Mouse (Mus musculus) MEL (cell line): ENCODE results near the gene Foxa2. TPM values are rescaled to one million over a fixed set of nuclear protein-coding genes. Genes with fewer than 3 reads are reported as not detected.

Experiments used
- DNase-seq: peaks from one replicate; pipeline ENCODE4 v3.0.0; 2011; ENCODE audit warnings: low read depth, low spot score
- H3K27ac ChIP-seq: 2 replicates; pipeline ENCODE4 v1.5.1; 2012; ENCODE audit warnings: low read depth, mild to moderate bottlenecking, control low read depth, low read length, moderate library complexity; ENCODE audit not compliant: control insufficient read depth
- H3K27me3 ChIP-seq, 2 experiments: fragments of 150-350 bp in 1 of 2; sonication (generic) in 1 of 2; 2 replicates each; pipeline ENCODE4 v1.6.1; 2012; ENCODE audit warnings: low read length in 2 of 2, mild to moderate bottlenecking in 2 of 2, improper control_type of control experiment in 1 of 2, moderate library complexity in 1 of 2; ENCODE audit not compliant: insufficient read depth in 2 of 2, control insufficient read depth in 1 of 2
- H3K36me3 ChIP-seq, 2 experiments: 2 replicates each; pipeline ENCODE4 v1.6.1; 2012 to 2014; ENCODE audit warnings: low read length in 2 of 2, improper control_type of control experiment in 1 of 2, inconsistent platforms in 1 of 2, mild to moderate bottlenecking in 1 of 2; ENCODE audit not compliant: insufficient read depth in 2 of 2, control insufficient read depth in 1 of 2
- H3K4me1 ChIP-seq, 2 experiments: fragments of 150-350 bp in 1 of 2; sonication (generic) in 1 of 2; 2 replicates each; pipeline ENCODE4 v1.6.1; 2012; ENCODE audit warnings: low read length in 2 of 2, improper control_type of control experiment in 1 of 2, mild to moderate bottlenecking in 1 of 2; ENCODE audit not compliant: insufficient read depth in 2 of 2, control insufficient read depth in 1 of 2
- H3K4me3 ChIP-seq, 2 experiments: fragments of 150-350 bp in 1 of 2; sonication (generic) in 1 of 2; 2 replicates each; pipeline ENCODE4 v1.5.1; 2012; ENCODE audit warnings: low read depth in 2 of 2, low read length in 2 of 2, mild to moderate bottlenecking in 2 of 2, moderate library complexity in 2 of 2, control low read depth in 1 of 2, improper control_type of control experiment in 1 of 2; ENCODE audit not compliant: control insufficient read depth in 1 of 2, insufficient read depth in 1 of 2
- H3K79me2 ChIP-seq: 2 replicates; pipeline ENCODE4 v1.6.1; 2012; ENCODE audit warnings: mild to moderate bottlenecking, low read length, moderate library complexity; ENCODE audit not compliant: control insufficient read depth, poor library complexity, insufficient read depth
- H3K9ac ChIP-seq: 2 replicates; pipeline ENCODE4 v1.6.1; 2012; ENCODE audit warnings: low read depth, mild to moderate bottlenecking, control low read depth, low read length, moderate library complexity; ENCODE audit not compliant: control insufficient read depth, poor library complexity, severe bottlenecking
- H3K9me3 ChIP-seq: fragments of 150-350 bp; sonication (generic); replicated peaks from 2 replicates; pipeline ENCODE4 v1.6.1; 2012; ENCODE audit warnings: mild to moderate bottlenecking, low read length, improper control_type of control experiment, moderate library complexity; ENCODE audit not compliant: insufficient read depth
- BHLHE40 ChIP-seq: IDR thresholded peaks from 2 replicates; pipeline ENCODE4 v1.6.1; 2012; ENCODE audit warnings: low read depth, mild to moderate bottlenecking, inconsistent platforms, low read length, improper control_type of control experiment, borderline replicate concordance
- CHD1 ChIP-seq: IDR thresholded peaks from 2 replicates; pipeline ENCODE4 v1.6.1; 2012; ENCODE audit warnings: low read depth, mild to moderate bottlenecking, inconsistent platforms, low read length, improper control_type of control experiment
- CHD2 ChIP-seq: IDR thresholded peaks from 2 replicates; pipeline ENCODE4 v1.6.1; 2011; ENCODE audit warnings: low read length, improper control_type of control experiment
- CTCF ChIP-seq, 3 experiments: IDR thresholded peaks in 2 of 3; conservative IDR thresholded peaks in 1 of 3; 2 replicates each; pipeline ENCODE4 v1.5.1; 2011 to 2012; ENCODE audit warnings: low read length in 3 of 3, low read depth in 2 of 3, mild to moderate bottlenecking in 2 of 3, improper control_type of control experiment in 1 of 3, inconsistent platforms in 1 of 3, mixed read lengths in 1 of 3, moderate library complexity in 1 of 3; ENCODE audit not compliant: control insufficient read depth in 1 of 3, insufficient read depth in 1 of 3, poor library complexity in 1 of 3, severe bottlenecking in 1 of 3
- EP300 ChIP-seq, 2 experiments: IDR thresholded peaks; 2 replicates each; pipeline ENCODE4 v1.6.1; 2011; ENCODE audit warnings: improper control_type of control experiment in 2 of 2, low read length in 2 of 2, low read depth in 1 of 2, mild to moderate bottlenecking in 1 of 2
- GABPA ChIP-seq: IDR thresholded peaks from 2 replicates; pipeline ENCODE4 v1.6.1; 2012; ENCODE audit warnings: low read depth, mild to moderate bottlenecking, inconsistent platforms, low read length, improper control_type of control experiment, moderate library complexity
- GATA1 ChIP-seq: IDR thresholded peaks from 2 replicates; pipeline ENCODE4 v1.6.1; 2011; ENCODE audit warnings: low read depth, low read length, improper control_type of control experiment
- HCFC1 ChIP-seq: IDR thresholded peaks from 2 replicates; pipeline ENCODE4 v1.6.1; 2012; ENCODE audit warnings: low read depth, mild to moderate bottlenecking, inconsistent platforms, low read length, improper control_type of control experiment, moderate library complexity
- JUND ChIP-seq: IDR thresholded peaks from 2 replicates; pipeline ENCODE4 v1.6.1; 2011; ENCODE audit warnings: low read depth, mild to moderate bottlenecking, improper control_type of control experiment, low read length
- MAFK ChIP-seq: IDR thresholded peaks from 2 replicates; pipeline ENCODE4 v1.6.1; 2011; ENCODE audit warnings: low read depth, mild to moderate bottlenecking, low read length, improper control_type of control experiment, borderline replicate concordance
- MAX ChIP-seq: IDR thresholded peaks from 2 replicates; pipeline ENCODE4 v1.6.1; 2011; ENCODE audit warnings: low read length, improper control_type of control experiment
- MEF2A ChIP-seq: IDR thresholded peaks from 2 replicates; pipeline ENCODE4 v1.6.1; 2014; ENCODE audit warnings: low read depth, mild to moderate bottlenecking, inconsistent platforms, low read length, improper control_type of control experiment; ENCODE audit not compliant: poor library complexity, insufficient replicate concordance, severe bottlenecking; ENCODE audit errors: extremely low read depth
- MXI1 ChIP-seq: IDR thresholded peaks from 2 replicates; pipeline ENCODE4 v1.6.1; 2011; ENCODE audit warnings: mild to moderate bottlenecking, low read depth, low read length, improper control_type of control experiment
- MYB ChIP-seq: IDR thresholded peaks from 2 replicates; pipeline ENCODE4 v1.6.1; 2011; ENCODE audit warnings: mild to moderate bottlenecking, low read depth, low read length, improper control_type of control experiment
- NELFE ChIP-seq: IDR thresholded peaks from 2 replicates; pipeline ENCODE4 v1.6.1; 2011; ENCODE audit warnings: low read depth, low read length, improper control_type of control experiment
- NRF1 ChIP-seq: IDR thresholded peaks from 2 replicates; pipeline ENCODE4 v1.6.1; 2014; ENCODE audit warnings: low read depth, mild to moderate bottlenecking, inconsistent platforms, low read length, improper control_type of control experiment, moderate library complexity; ENCODE audit not compliant: poor library complexity, insufficient read depth, severe bottlenecking
- POLR2A ChIP-seq, 2 experiments: IDR thresholded peaks; 2 replicates each; pipeline ENCODE4 v1.6.1; 2011 to 2012; ENCODE audit warnings: low read length in 2 of 2, mild to moderate bottlenecking in 2 of 2, control low read depth in 1 of 2, improper control_type of control experiment in 1 of 2, low read depth in 1 of 2, moderate library complexity in 1 of 2; ENCODE audit not compliant: control insufficient read depth in 1 of 2, insufficient read depth in 1 of 2, poor library complexity in 1 of 2
- POLR2AphosphoS2 ChIP-seq: IDR thresholded peaks from 2 replicates; pipeline ENCODE4 v1.6.1; 2011; ENCODE audit warnings: low read length, improper control_type of control experiment
- POLR2AphosphoS5 ChIP-seq: IDR thresholded peaks from 2 replicates; pipeline ENCODE4 v1.6.1; 2012; ENCODE audit warnings: low read depth, borderline replicate concordance, mild to moderate bottlenecking, inconsistent platforms, low read length, moderate library complexity, mixed read lengths
- RAD21 ChIP-seq: IDR thresholded peaks from 2 replicates; pipeline ENCODE4 v1.6.1; 2011; ENCODE audit warnings: mild to moderate bottlenecking, low read depth, low read length, improper control_type of control experiment
- SIN3A ChIP-seq: IDR thresholded peaks from 2 replicates; pipeline ENCODE4 v1.6.1; 2012; ENCODE audit warnings: low read length, improper control_type of control experiment, inconsistent platforms
- SMC3 ChIP-seq: IDR thresholded peaks from 2 replicates; pipeline ENCODE4 v1.6.1; 2011; ENCODE audit warnings: low read depth, low read length, improper control_type of control experiment
- TBP ChIP-seq: IDR thresholded peaks from 2 replicates; pipeline ENCODE4 v1.8.0; 2011; ENCODE audit warnings: low read depth, low read length, improper control_type of control experiment
- UBTF ChIP-seq: IDR thresholded peaks from 2 replicates; pipeline ENCODE4 v1.6.1; 2012; ENCODE audit warnings: low read depth, mild to moderate bottlenecking, inconsistent platforms, low read length, improper control_type of control experiment, moderate library complexity, borderline replicate concordance; ENCODE audit not compliant: insufficient read depth
- USF1 ChIP-seq: IDR thresholded peaks from 2 replicates; pipeline ENCODE4 v1.6.1; 2014; ENCODE audit warnings: low read depth, mild to moderate bottlenecking, inconsistent platforms, low read length, improper control_type of control experiment, moderate library complexity
- ZMIZ1 ChIP-seq: IDR thresholded peaks from 2 replicates; pipeline ENCODE4 v1.6.1; 2012; ENCODE audit warnings: low read depth, mild to moderate bottlenecking, inconsistent platforms, low read length, improper control_type of control experiment, moderate library complexity
- polyA plus RNA-seq, 2 experiments: library from polyadenylated mRNA; stranded (reverse) in 1 of 2; unstranded in 1 of 2; fragments of >175 nt in 1 of 2; fragments of >200 nt in 1 of 2; gene quantifications; 2 replicates each; pipeline versions ENCODE4 v1.2.1 to v1.2.4; 2012; ENCODE audit warnings: low replicate concordance in 2 of 2, low read depth in 1 of 2; ENCODE audit not compliant: insufficient read length in 2 of 2, insufficient read depth in 1 of 2, missing spikeins in 1 of 2
- total RNA-seq: library from RNA; depleted of rRNA; stranded (reverse); fragments of 300-350 nt; gene quantifications from 2 replicates; pipeline ENCODE4 v1.2.3, GENCODE M21; 2012

The Foxa2 gene
- total and polyA plus RNA-seq, 3 experiments = not detected

DNA sequence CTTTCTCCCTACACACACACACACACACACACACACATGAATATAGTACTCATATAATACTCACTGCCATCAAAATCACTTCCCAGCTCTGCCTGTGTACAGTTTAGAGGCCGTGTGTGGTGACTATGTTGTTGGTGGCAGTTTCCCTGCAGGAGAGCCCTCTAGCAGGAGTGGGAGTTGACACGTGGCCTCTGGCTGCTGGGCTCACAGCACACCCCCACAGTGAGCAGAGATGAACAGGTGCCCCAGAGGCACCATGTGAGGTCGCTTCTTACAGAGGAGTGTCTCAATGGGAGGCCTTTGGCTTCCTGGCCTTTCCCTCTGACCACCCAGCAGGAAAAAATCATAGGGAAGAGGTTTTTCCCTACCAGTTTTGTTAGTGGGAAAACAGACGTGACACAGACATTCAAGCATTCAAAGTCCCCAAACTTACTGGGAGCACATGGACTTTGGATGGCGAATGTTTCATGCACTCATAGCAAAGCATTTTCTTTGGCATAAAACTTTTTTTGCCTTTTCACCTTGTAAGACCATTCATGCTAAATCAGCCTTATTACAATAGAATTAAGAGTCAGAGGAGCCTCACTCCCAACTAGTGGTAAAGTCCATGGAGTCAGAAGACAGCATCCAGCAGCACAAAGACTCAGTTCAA is 24.7 kb downstream of the Foxa2 start:
- Histone ChIP-seq H3K4me1 (no peaks in the 10 kb centered on the region), H3K79me2 (no peaks in the 10 kb centered on the region), H3K36me3 (no peaks in the 10 kb centered on the region), H3K4me3 (no peak overlapping the region), H3K9ac (no peak overlapping the region), H3K9me3 (no peaks in the 10 kb centered on the region), H3K27me3 (no peaks in the 10 kb centered on the region), H3K27ac (no peak overlapping the region)
- TF ChIP-seq CTCF (IDR thresholded peaks at IDR 0.05 in 2 of 3, conservative IDR thresholded peaks at IDR 0.05 in 1 of 3; ENCODE audit: control insufficient read depth in 1 of 3, insufficient read depth in 1 of 3, low read depth in 2 of 3, low read length in 3 of 3, poor library complexity in 1 of 3, severe bottlenecking in 1 of 3) = no peak
- TF ChIP-seq SIN3A = no peak
- TF ChIP-seq GABPA = no peak
- no peak for TF ChIP-seq MEF2A
- no peak for TF ChIP-seq TBP
- no peak for TF ChIP-seq ZMIZ1
- no peak for TF ChIP-seq GATA1
- TF ChIP-seq HCFC1 = no peak
- TF ChIP-seq BHLHE40 = no peak
- no peak for TF ChIP-seq NRF1
- TF ChIP-seq UBTF = no peak
- no peak for TF ChIP-seq MYB
- no peak for TF ChIP-seq POLR2AphosphoS5
- TF ChIP-seq JUND = no peak
- TF ChIP-seq POLR2AphosphoS2 = no peak
- no peak for TF ChIP-seq RAD21
- TF ChIP-seq CHD2 = no peak
- no peak for TF ChIP-seq MAFK
- no peak for DNase-seq

GRCm38 (mm10) chr2:148021016-148021415 is 25.8 kb downstream of the Foxa2 start:
- H3K27me3 ChIP-seq = no peaks in the 10 kb centered on the region

More at GRCm38 (mm10) chr2:148021016-148021415, 25.8 kb downstream of the Foxa2 start:
- Histone ChIP-seq H3K4me1 (no peaks in the 10 kb centered on the region), H3K36me3 (no peaks in the 10 kb centered on the region), H3K9ac (no peak overlapping the region), H3K9me3 (no peaks in the 10 kb centered on the region), H3K4me3 (no peak overlapping the region), H3K27ac (no peak overlapping the region), H3K79me2 (no peaks in the 10 kb centered on the region)
- DNase-seq = no peak
- TF ChIP-seq BHLHE40 (no peak), USF1 (no peak), MXI1 (no peak), NELFE (no peak), EP300 (IDR thresholded peaks at IDR 0.05; ENCODE audit: low read depth in 1 of 2, low read length in 2 of 2) (no peak), SMC3 (no peak), CHD1 (no peak), POLR2A (IDR thresholded peaks at IDR 0.05; ENCODE audit: control insufficient read depth in 1 of 2, insufficient read depth in 1 of 2, low read depth in 1 of 2, low read length in 2 of 2, poor library complexity in 1 of 2) (no peak), UBTF (no peak), MEF2A (no peak), MAX (no peak), TBP (no peak), GATA1 (no peak)
